Mouse (Mus musculus) E14TG2a.4 (cell line): ENCODE measurements at regions not wholly inside any gene's neighbourhood (a gene's known extent, or its start where the extent isn't known, plus 50 kb on each side); places are given as distances from the start of the nearest gene placed in this dataset.

Source experiments
- H3K27me3 ChIP-seq: 2 replicates; pipeline ENCODE4 v1.6.1; 2014; ENCODE audit warnings: low read length, control low read depth; ENCODE audit not compliant: insufficient read depth
- H3K36me3 ChIP-seq: 2 replicates; pipeline ENCODE4 v1.6.1; 2014; ENCODE audit warnings: low read length, control low read depth; ENCODE audit not compliant: insufficient read depth
- H3K4me1 ChIP-seq: replicated peaks from 2 replicates; pipeline ENCODE4 v1.6.1; 2014; ENCODE audit warnings: low read depth, low read length, control low read depth
- H3K4me3 ChIP-seq: replicated peaks from 2 replicates; pipeline ENCODE4 v1.5.1; 2014; ENCODE audit warnings: mild to moderate bottlenecking, low read length
- H3K9me3 ChIP-seq: 2 replicates; pipeline ENCODE4 v1.6.1; 2014; ENCODE audit warnings: low read length, control low read depth
- CTCF ChIP-seq: conservative IDR thresholded peaks from 2 replicates; pipeline ENCODE4 v1.5.1; 2014; ENCODE audit warnings: low read length
- NANOG ChIP-seq: IDR thresholded peaks from 2 replicates; pipeline ENCODE4 v1.6.1; 2014; ENCODE audit warnings: borderline replicate concordance, low read length, mixed read lengths
- POU5F1 ChIP-seq: IDR thresholded peaks from 2 replicates; pipeline ENCODE4 v1.6.1; 2014; ENCODE audit warnings: low read length, borderline replicate concordance

- Histone ChIP-seq H3K4me1 (no peaks in the 10 kb centered on the region), H3K4me3 (no peak overlapping the region), H3K27me3 (no peaks in the 10 kb centered on the region), H3K36me3 (no peaks in the 10 kb centered on the region), H3K9me3 (no peaks in the 10 kb centered on the region)
- TF ChIP-seq CTCF = no peak
- no peak for TF ChIP-seq NANOG
- no peak for TF ChIP-seq POU5F1
Observed at GRCm38 (mm10) chr3:39211670-39212069, 324.9 kb downstream of the Fat4 start.

- Histone ChIP-seq H3K36me3 (no peaks in the 10 kb centered on the region), H3K4me3 (no peak overlapping the region), H3K27me3 (no peaks in the 10 kb centered on the region), H3K4me1 (peaks cover 13% of the 10 kb centered on the region), H3K9me3 (no peaks in the 10 kb centered on the region)
- TF ChIP-seq POU5F1 = no peak
- no peak for TF ChIP-seq CTCF
- TF ChIP-seq NANOG = no peak
Observed at GRCm38 (mm10) chr3:39220011-39220706, 333.4 kb downstream of the Fat4 start.

GRCm38 (mm10) chr3:39220707-39221034 is 333.9 kb downstream of the Fat4 start:
- Histone ChIP-seq H3K9me3 (no peaks in the 10 kb centered on the region), H3K27me3 (no peaks in the 10 kb centered on the region), H3K4me1 (peaks cover 13% of the 10 kb centered on the region), H3K36me3 (no peaks in the 10 kb centered on the region), H3K4me3 (no peak overlapping the region)
- TF ChIP-seq NANOG (no peak), POU5F1 (no peak), CTCF (0 out of 2 replicates have a peak, but pooled peaks have one; percentile 9)

- H3K27me3 ChIP-seq = no peaks in the 10 kb centered on the region
- H3K4me3 ChIP-seq = no peak overlapping the region
- no peak for TF ChIP-seq NANOG
- TF ChIP-seq POU5F1 = no peak
- TF ChIP-seq CTCF = no peak
- no peaks in the 10 kb centered on the region for H3K9me3 ChIP-seq
- no peaks in the 10 kb centered on the region for H3K36me3 ChIP-seq
- H3K4me1 ChIP-seq = peaks cover 13% of the 10 kb centered on the region
Observed at GRCm38 (mm10) chr3:39222059-39222458, 335.3 kb downstream of the Fat4 start.

- no peaks in the 10 kb centered on the region for H3K36me3 ChIP-seq
- no peak overlapping the region for H3K4me3 ChIP-seq
- TF ChIP-seq NANOG (no peak), CTCF (no peak), POU5F1 (no peak)
- no peaks in the 10 kb centered on the region for H3K9me3 ChIP-seq
- H3K4me1 ChIP-seq = no peaks in the 10 kb centered on the region
- no peaks in the 10 kb centered on the region for H3K27me3 ChIP-seq
Observed at GRCm38 (mm10) chr3:39234921-39235320, 348.2 kb downstream of the Fat4 start.

- H3K36me3 ChIP-seq = no peaks in the 10 kb centered on the region
- no peaks in the 10 kb centered on the region for H3K4me1 ChIP-seq
- TF ChIP-seq NANOG (no peak), CTCF (no peak), POU5F1 (no peak)
- H3K9me3 ChIP-seq = no peaks in the 10 kb centered on the region
- H3K27me3 ChIP-seq = no peaks in the 10 kb centered on the region
- H3K4me3 ChIP-seq = no peak overlapping the region
Observed at GRCm38 (mm10) chr3:39248712-39249111, 362.0 kb downstream of the Fat4 start.

GRCm38 (mm10) chr3:39249224-39249892 is 362.6 kb downstream of the Fat4 start:
- no peaks in the 10 kb centered on the region for H3K4me1 ChIP-seq
- no peak overlapping the region for H3K4me3 ChIP-seq
- TF ChIP-seq CTCF = no peak
- no peak for TF ChIP-seq NANOG
- no peak for TF ChIP-seq POU5F1
- no peaks in the 10 kb centered on the region for H3K9me3 ChIP-seq
- H3K36me3 ChIP-seq = no peaks in the 10 kb centered on the region
- no peaks in the 10 kb centered on the region for H3K27me3 ChIP-seq

- no peak for TF ChIP-seq NANOG
- TF ChIP-seq POU5F1 = no peak
- TF ChIP-seq CTCF = no peak
- H3K9me3 ChIP-seq = no peaks in the 10 kb centered on the region
- no peaks in the 10 kb centered on the region for H3K4me1 ChIP-seq
- H3K36me3 ChIP-seq = no peaks in the 10 kb centered on the region
- no peaks in the 10 kb centered on the region for H3K27me3 ChIP-seq
- H3K4me3 ChIP-seq = no peak overlapping the region
Observed at GRCm38 (mm10) chr3:39253076-39253475, 366.3 kb downstream of the Fat4 start.
